Mouse (Mus musculus) heart, postnatal 25 days (tissue): ENCODE measurements around the gene Mfsd10. TPM values are rescaled to one million over a fixed set of nuclear protein-coding genes. Genes with fewer than 3 reads are reported as not detected.
"Not testable (repeated sequence)": the region's sequence is repeated elsewhere in the genome, so short reads cannot be mapped to it uniquely, and the experiment has no call there.

Experiments used
- DNase-seq: peaks from one replicate; pipeline ENCODE4 v3.0.0; 2022; ENCODE audit warnings: low spot score
- intact Hi-C: fragments of 180-260 bp; cut with DNase I; formaldehyde crosslinking; loops from one replicate; pipeline ENCODE4 v1.15.1; 2025
- total RNA-seq, 2 experiments: library from RNA; stranded (reverse); gene quantifications; 2 replicates each; pipeline ENCODE4 v1.2.3; 2021

Gene Mfsd10
- total RNA-seq, 2 experiments from 2014 or later, result 9.5 to 15.6 TPM

GRCm38 (mm10) chr5:34609966-34610365 lies 27.0 kb downstream of the Mfsd10 start:
- intact Hi-C loops, result no loop called here
- DNase-seq, result no peak

- no peak for DNase-seq
- intact Hi-C loops, result no loop called here
Measured at GRCm38 (mm10) chr5:34608226-34608625, 28.8 kb downstream of the Mfsd10 start.

GRCm38 (mm10) chr5:34607100-34607880 lies 29.7 kb downstream of the Mfsd10 start:
- no peak for DNase-seq
- intact Hi-C loops, result no loop called here

- intact Hi-C loops, result no loop called here
- DNase-seq, result no peak
Measured at GRCm38 (mm10) chr5:34604576-34604975, 32.4 kb downstream of the Mfsd10 start.

- DNase-seq, result no peak
- intact Hi-C loops, result no loop called here
Measured at GRCm38 (mm10) chr5:34593202-34593727, 43.7 kb downstream of the Mfsd10 start.

GRCm38 (mm10) chr5:34592666-34593065 lies 44.3 kb downstream of the Mfsd10 start:
- DNase-seq, result no peak
- intact Hi-C loops, result no loop called here

- intact Hi-C loops, DNase-seq: not testable (repeated sequence)
Measured at GRCm38 (mm10) chr5:34592224-34592623, 44.8 kb downstream of the Mfsd10 start.

- no peak for DNase-seq
- intact Hi-C loops, result no loop called here
Measured at GRCm38 (mm10) chr5:34591388-34592004, 45.5 kb downstream of the Mfsd10 start.

- DNase-seq, result no peak
- intact Hi-C loops, result no loop called here
Measured at GRCm38 (mm10) chr5:34590702-34591101, 46.3 kb downstream of the Mfsd10 start.

- no peak for DNase-seq
- intact Hi-C loops, result no loop called here
Measured at GRCm38 (mm10) chr5:34590059-34590458, 47.0 kb downstream of the Mfsd10 start.

GRCm38 (mm10) chr5:34587881-34588280 lies 49.1 kb downstream of the Mfsd10 start:
- DNase-seq, result no peak
- intact Hi-C loops, result no loop called here

GRCm38 (mm10) chr5:34585216-34585615 lies 51.8 kb downstream of the Mfsd10 start:
- intact Hi-C loops, result no loop called here
- DNase-seq, result no peak

Other genes starting within 250 kb of the Mfsd10 start
- gene Tnip2, start 123.2 kb downstream of the Mfsd10 start, total RNA-seq, result 1 to 10 TPM; 6.3 to 7.2 TPM
- gene Sh3bp2, start 111.4 kb downstream of the Mfsd10 start, total RNA-seq, result 1 to 10 TPM; 1.7 to 3.3 TPM
- gene Add1, start 63.5 kb downstream of the Mfsd10 start, total RNA-seq, result 100 to 1,000 TPM; 125 to 136 TPM
- gene Nop14, start 22.9 kb upstream of the Mfsd10 start, total RNA-seq, result 1 to 10 TPM; 9.1 to 9.3 TPM
- under 1 TPM; 0.55 to 0.67 TPM for gene Grk4, start 23.2 kb upstream of the Mfsd10 start, total RNA-seq
- 10 to 100 TPM; 12.7 to 12.9 TPM for gene Htt, start 124.5 kb upstream of the Mfsd10 start, total RNA-seq